In genomic region chr5:32199136-32199535, GRCm38 (mm10) we compare ENCODE assay signal across 25 mouse cellular contexts. TPM values are rescaled to one million over a fixed set of nuclear protein-coding genes. Genes with fewer than 3 reads are reported as not detected.
A peak's percentile ranks its signal among the peaks of the same experiment; 100 is the strongest.
DNase-seq lines count a peak whose midpoint lies in the region; ATAC-seq and TF ChIP-seq lines count a peak whose summit lies in the region.
"Had no signal": no experiment of that assay in that cellular context is flagged by ENCODE, and none has a peak within 500 bp of the region (broad histone marks: within the 10 kb centered on the region; RNA-seq: fewer than 3 reads in every experiment).

No protein-coding gene starts in this region.

- H3K9me3 ChIP-seq in midbrain, embryonic 11.5 days (ENCODE audit: control insufficient read depth, low read length) = no peaks in the 10 kb centered on the region
- no peaks in the 10 kb centered on the region for H3K9me3 ChIP-seq in midbrain, embryonic 15.5 days
- no peaks in the 10 kb centered on the region for H3K9me3 ChIP-seq in stomach, postnatal 0 days (ENCODE audit: control insufficient read depth, low read length)
- no peaks in the 10 kb centered on the region for H3K9me3 ChIP-seq in limb, embryonic 10.5 days (replicated peaks)
- H3K9me3 ChIP-seq: embryonic facial prominence, embryonic 12.5 days; hindbrain, embryonic 15.5 days; intestine, embryonic 15.5 days; limb, embryonic 12.5 days; liver, embryonic 13.5 days; lung, embryonic 15.5 days; midbrain, embryonic 10.5 days; neural tube, embryonic 12.5 days had no signal

- 87% methylated on average over 3 of the region's 3 CpGs for WGBS in midbrain, embryonic 11.5 days
- 78% methylated on average over 3 of the region's 3 CpGs for WGBS in midbrain, embryonic 15.5 days
- WGBS in stomach, postnatal 0 days = 45% methylated on average over 3 of the region's 3 CpGs
- WGBS in limb, embryonic 10.5 days = 81% methylated on average over 3 of the region's 3 CpGs

- DNase-seq in midbrain, embryonic 11.5 days (ENCODE audit: low spot score, missing footprints) = peak; percentile 53
- peak; percentile 80 for DNase-seq in fat pad, adult 2 months (ENCODE audit: extremely low read depth, low read depth, low spot score)
- DNase-seq in stomach, postnatal 0 days (ENCODE audit: low spot score) = no peak
- peak; percentile 38 for DNase-seq in thymus, postnatal 4 days
- no peak for DNase-seq in limb, embryonic 10.5 days (ENCODE audit: low spot score)
- DNase-seq in left cerebral cortex, adult 18-20 months (ENCODE audit: low spot score in 2 of 2) = no peak
- DNase-seq: cerebellum, adult 2 months; forebrain, postnatal 0 days; gastrocnemius, postnatal 36 days; heart, postnatal 10 days; kidney, postnatal 36 days; liver, embryonic 13.5 days; lung, postnatal 4 days had no signal

- H3K4me1 ChIP-seq in midbrain, embryonic 11.5 days (ENCODE audit: control insufficient read depth, insufficient read depth, low read length) = no peaks in the 10 kb centered on the region
- no peaks in the 10 kb centered on the region for H3K4me1 ChIP-seq in midbrain, embryonic 15.5 days
- no peaks in the 10 kb centered on the region for H3K4me1 ChIP-seq in stomach, postnatal 0 days (replicated peaks; ENCODE audit: control insufficient read depth, insufficient read depth)
- peaks cover 6% of the 10 kb centered on the region; the same call in 1 of the 2 replicates for H3K4me1 ChIP-seq in limb, embryonic 10.5 days
- H3K4me1 ChIP-seq: embryonic facial prominence, embryonic 12.5 days; hindbrain, embryonic 15.5 days; intestine, embryonic 15.5 days; limb, embryonic 12.5 days; neural tube, embryonic 12.5 days had no signal

- no peak for TF ChIP-seq CTCF in stomach, postnatal 0 days (IDR thresholded peaks at IDR 0.05; ENCODE audit: low read depth)

- H3K4me3 ChIP-seq in midbrain, embryonic 11.5 days (ENCODE audit: low read depth, low read length) = no peak overlapping the region
- H3K4me3 ChIP-seq in midbrain, embryonic 15.5 days = no peak overlapping the region
- H3K4me3 ChIP-seq in stomach, postnatal 0 days (ENCODE audit: low read depth, low read length) = no peak overlapping the region
- no peak overlapping the region for H3K4me3 ChIP-seq in limb, embryonic 10.5 days
- H3K4me3 ChIP-seq: embryonic facial prominence, embryonic 12.5 days; hindbrain, embryonic 15.5 days; intestine, embryonic 15.5 days; left cerebral cortex, adult 2 months; limb, embryonic 12.5 days; liver, embryonic 13.5 days; lung, embryonic 15.5 days; midbrain, embryonic 10.5 days; neural tube, embryonic 12.5 days had no signal

- H3K36me3 ChIP-seq in midbrain, embryonic 11.5 days (ENCODE audit: control insufficient read depth, insufficient read depth, low read length) = no peaks in the 10 kb centered on the region
- no peaks in the 10 kb centered on the region for H3K36me3 ChIP-seq in midbrain, embryonic 15.5 days (replicated peaks)
- no peaks in the 10 kb centered on the region for H3K36me3 ChIP-seq in stomach, postnatal 0 days (ENCODE audit: control insufficient read depth, insufficient read depth, low read length)
- no peaks in the 10 kb centered on the region for H3K36me3 ChIP-seq in limb, embryonic 10.5 days
- H3K36me3 ChIP-seq: embryonic facial prominence, embryonic 12.5 days; hindbrain, embryonic 15.5 days; intestine, embryonic 15.5 days; limb, embryonic 12.5 days; liver, embryonic 13.5 days; lung, embryonic 15.5 days; midbrain, embryonic 10.5 days; neural tube, embryonic 12.5 days had no signal

- ATAC-seq in midbrain, embryonic 11.5 days (ENCODE audit: low FRiP score) = no peak
- ATAC-seq in midbrain, embryonic 15.5 days (replicated peaks) = no peak
- ATAC-seq in stomach, postnatal 0 days (ENCODE audit: low FRiP score, low TSS enrichment) = no peak
- ATAC-seq: forebrain, postnatal 0 days; intestine, embryonic 15.5 days had no signal

- H3K27me3 ChIP-seq in midbrain, embryonic 11.5 days (ENCODE audit: control insufficient read depth, insufficient read depth, low read length) = no peaks in the 10 kb centered on the region
- no peaks in the 10 kb centered on the region for H3K27me3 ChIP-seq in midbrain, embryonic 15.5 days (replicated peaks)
- no peaks in the 10 kb centered on the region for H3K27me3 ChIP-seq in stomach, postnatal 0 days (ENCODE audit: control insufficient read depth, insufficient read depth, low read length)
- no peaks in the 10 kb centered on the region for H3K27me3 ChIP-seq in limb, embryonic 10.5 days (ENCODE audit: low read depth, poor library complexity, severe bottlenecking)
- H3K27me3 ChIP-seq: embryonic facial prominence, embryonic 12.5 days; hindbrain, embryonic 15.5 days; intestine, embryonic 15.5 days; limb, embryonic 12.5 days; liver, embryonic 13.5 days; lung, embryonic 15.5 days; neural tube, embryonic 12.5 days had no signal

- H3K4me2 ChIP-seq in midbrain, embryonic 11.5 days = no peak overlapping the region
- H3K4me2 ChIP-seq in midbrain, embryonic 15.5 days = no peak overlapping the region
- H3K4me2 ChIP-seq in stomach, postnatal 0 days (replicated peaks; ENCODE audit: low read depth) = no peak overlapping the region
- H3K4me2 ChIP-seq: embryonic facial prominence, embryonic 12.5 days; heart, embryonic 11.5 days; hindbrain, embryonic 15.5 days; intestine, embryonic 15.5 days; limb, embryonic 12.5 days; liver, embryonic 13.5 days; lung, embryonic 15.5 days; neural tube, embryonic 12.5 days had no signal

- no peak for TF ChIP-seq EP300 in stomach, postnatal 0 days (optimal IDR thresholded peaks at IDR 0.05)

- no peak overlapping the region for H3K9ac ChIP-seq in midbrain, embryonic 11.5 days (ENCODE audit: low read length)
- no peak overlapping the region for H3K9ac ChIP-seq in midbrain, embryonic 15.5 days
- H3K9ac ChIP-seq in stomach, postnatal 0 days (ENCODE audit: low read length) = no peak overlapping the region
- H3K9ac ChIP-seq: embryonic facial prominence, embryonic 12.5 days; forebrain, postnatal 0 days; hindbrain, embryonic 15.5 days; intestine, embryonic 15.5 days; limb, embryonic 12.5 days; liver, embryonic 13.5 days; lung, embryonic 15.5 days; neural tube, embryonic 12.5 days had no signal

- H3K27ac ChIP-seq in midbrain, embryonic 11.5 days (ENCODE audit: low read depth, low read length) = no peak overlapping the region
- no peak overlapping the region for H3K27ac ChIP-seq in midbrain, embryonic 15.5 days
- peak overlapping the region; percentile 82 for H3K27ac ChIP-seq in stomach, postnatal 0 days (replicated peaks)
- H3K27ac ChIP-seq in limb, embryonic 10.5 days = no peak overlapping the region
- H3K27ac ChIP-seq: embryonic facial prominence, embryonic 12.5 days; hindbrain, embryonic 15.5 days; intestine, embryonic 15.5 days; left cerebral cortex, adult 2 months; limb, embryonic 12.5 days; liver, embryonic 13.5 days; lung, embryonic 15.5 days; midbrain, embryonic 10.5 days; neural tube, embryonic 12.5 days had no signal

RNA-seq across cellular contexts. Expression of gene Plb1, which starts 33.4 kb away (rescaled TPM):
- 0.05 TPM in 1 of 2 replicates, not detected in the other for polyA plus RNA-seq in midbrain, embryonic 11.5 days (2014; fragmentation: Nextera tagmentation; extraction: Ambion mirVana)
- polyA plus RNA-seq in midbrain, embryonic 15.5 days (2015; fragmentation: Nextera tagmentation; extraction: Ambion mirVana) = 0.11 and 0.12 TPM in 2 replicates
- polyA plus RNA-seq in stomach, postnatal 0 days (2015; fragmentation: Nextera tagmentation; extraction: Ambion mirVana) = 14.1 and 14.6 TPM in 2 replicates
- 0.15 TPM in 1 of 2 replicates, not detected in the other for polyA plus RNA-seq in limb, embryonic 10.5 days (2016; fragmentation: Nextera tagmentation; extraction: Ambion mirVana)
- under 1 TPM; 0.61 to 1.00 TPM for total RNA-seq in left cerebral cortex, adult 18-20 months (2021)
- total RNA-seq: monocyte, adult 5-6 weeks had no signal
- polyA plus RNA-seq: hindbrain, embryonic 15.5 days; kidney, embryonic 14.5 days; liver, embryonic 13.5 days; neural tube, embryonic 12.5 days had no signal

Comparison
In these comparisons a context has a peak if more than half of its experiments do, and no peak if none do; other contexts are left out.
1. DNase-seq: peak in midbrain, embryonic 11.5 days (single experiment), fat pad, adult 2 months (single experiment) and thymus, postnatal 4 days (single experiment); none in stomach, postnatal 0 days (single experiment), limb, embryonic 10.5 days (single experiment) and left cerebral cortex, adult 18-20 months (0 of 2).
2. RNA of gene Plb1, which starts 33.4 kb away (polyA plus RNA-seq): 14.1 to 14.6 TPM in stomach, postnatal 0 days; 0.11 to 0.12 TPM in midbrain, embryonic 15.5 days, 0.05 TPM in midbrain, embryonic 11.5 days and 0.15 TPM in limb, embryonic 10.5 days; every median in the first group is over 10 times any median in the second.